ENCODE assay signal across 8 mouse cellular contexts in genomic region chr10:81389373-81389772, GRCm38 (mm10). TPM values are rescaled to one million over a fixed set of nuclear protein-coding genes. Genes with fewer than 3 reads are reported as not detected.
DNase-seq lines count a peak whose midpoint lies in the region; ATAC-seq lines count a peak whose summit lies in the region.

No protein-coding gene starts in this region.

- peak overlapping the region; percentile 50 for H3K27ac ChIP-seq in liver, embryonic 13.5 days
- no peak overlapping the region for H3K27ac ChIP-seq in liver, embryonic 11.5 days (ENCODE audit: low read depth, low read length)
- peak overlapping the region; percentile 22; the same call in 1 of the 2 replicates for H3K27ac ChIP-seq in embryonic facial prominence, embryonic 13.5 days
- H3K27ac ChIP-seq in macrophage = peak overlapping the region; percentile 41

- H3K9ac ChIP-seq in liver, embryonic 13.5 days = peak overlapping the region; percentile 41; the same call in 1 of the 2 replicates
- no peak overlapping the region for H3K9ac ChIP-seq in liver, embryonic 11.5 days (ENCODE audit: low read depth, low read length)
- 0 out of 2 replicates have a peak overlapping the region, but pooled peaks have one; percentile 32 for H3K9ac ChIP-seq in embryonic facial prominence, embryonic 13.5 days

- peaks cover 38% of the 10 kb centered on the region for H3K36me3 ChIP-seq in liver, embryonic 13.5 days
- peaks cover 25% of the 10 kb centered on the region for H3K36me3 ChIP-seq in liver, embryonic 11.5 days (ENCODE audit: control insufficient read depth, insufficient read depth, low read length)
- H3K36me3 ChIP-seq in embryonic facial prominence, embryonic 13.5 days = peaks cover 43% of the 10 kb centered on the region
- peaks cover 22% of the 10 kb centered on the region; the same call in 1 of the 2 replicates for H3K36me3 ChIP-seq in macrophage (ENCODE audit: inconsistent target)

- H3K4me2 ChIP-seq in liver, embryonic 13.5 days = no peak overlapping the region
- H3K4me2 ChIP-seq in liver, embryonic 11.5 days = no peak overlapping the region
- H3K4me2 ChIP-seq in embryonic facial prominence, embryonic 13.5 days = no peak overlapping the region

- peaks cover 32% of the 10 kb centered on the region for H3K79me2 ChIP-seq in macrophage (ENCODE audit: inconsistent target)

- DNase-seq in cerebellum, postnatal 10 days = peak; percentile 48 to 59
- no peak for DNase-seq in cerebellum, adult 9-11 months
- no peak for DNase-seq in liver, embryonic 13.5 days
- no peak for DNase-seq in liver, embryonic 11.5 days (ENCODE audit: low spot score)
- no peak for DNase-seq in embryo, embryonic 11 days
- DNase-seq in left cerebral cortex, adult 11 months (ENCODE audit: low spot score) = no peak

- H3K4me1 ChIP-seq in liver, embryonic 13.5 days (replicated peaks) = peaks cover 61% of the 10 kb centered on the region
- H3K4me1 ChIP-seq in liver, embryonic 11.5 days (replicated peaks; ENCODE audit: control insufficient read depth, insufficient read depth, low read length) = peaks cover 40% of the 10 kb centered on the region
- peaks cover 27% of the 10 kb centered on the region for H3K4me1 ChIP-seq in embryonic facial prominence, embryonic 13.5 days

- no peak overlapping the region for H3K4me3 ChIP-seq in liver, embryonic 13.5 days (replicated peaks)
- no peak overlapping the region for H3K4me3 ChIP-seq in liver, embryonic 11.5 days (ENCODE audit: low read depth, low read length)
- no peak overlapping the region for H3K4me3 ChIP-seq in embryonic facial prominence, embryonic 13.5 days
- H3K4me3 ChIP-seq in macrophage (ENCODE audit: inconsistent target) = no peak overlapping the region

- H3K9me3 ChIP-seq in liver, embryonic 13.5 days (replicated peaks) = no peaks in the 10 kb centered on the region
- no peaks in the 10 kb centered on the region for H3K9me3 ChIP-seq in liver, embryonic 11.5 days (ENCODE audit: control insufficient read depth, low read length)
- no peaks in the 10 kb centered on the region for H3K9me3 ChIP-seq in embryonic facial prominence, embryonic 13.5 days

- WGBS in liver, embryonic 13.5 days (ENCODE audit: insufficient replicate concordance) = 75% methylated on average over 3 of the region's 3 CpGs
- WGBS in liver, embryonic 11.5 days = 69% methylated on average over 3 of the region's 3 CpGs
- 62% methylated on average over 3 of the region's 3 CpGs for WGBS in embryonic facial prominence, embryonic 13.5 days
- WGBS in macrophage (ENCODE audit: missing documents) = 71% methylated on average over 3 of the region's 3 CpGs

- no peak for ATAC-seq in liver, embryonic 13.5 days (ENCODE audit: low read depth)
- no peak for ATAC-seq in liver, embryonic 11.5 days (replicated peaks; ENCODE audit: low FRiP score)
- no peak for ATAC-seq in embryonic facial prominence, embryonic 13.5 days (ENCODE audit: insufficient number of reproducible peaks, insufficient read depth, low FRiP score, low TSS enrichment, low read depth)

- H3K27me3 ChIP-seq in liver, embryonic 13.5 days = no peaks in the 10 kb centered on the region
- H3K27me3 ChIP-seq in liver, embryonic 11.5 days (replicated peaks; ENCODE audit: control insufficient read depth, insufficient read depth, low read length) = no peaks in the 10 kb centered on the region
- no peaks in the 10 kb centered on the region for H3K27me3 ChIP-seq in embryonic facial prominence, embryonic 13.5 days

RNA-seq across cellular contexts. Expression of gene Gm48552, which starts 0.6 kb away (rescaled TPM):
- 0.93 TPM in 1 of 2 replicates, not detected in the other for polyA plus RNA-seq in liver, embryonic 13.5 days (2015; fragmentation: Nextera tagmentation; extraction: Ambion mirVana)
- polyA plus RNA-seq in liver, embryonic 11.5 days (2014; fragmentation: Nextera tagmentation; extraction: Ambion mirVana) = 0.62 and 0.67 TPM in 2 replicates
- polyA plus RNA-seq in embryonic facial prominence, embryonic 13.5 days (2015; fragmentation: Nextera tagmentation; extraction: Ambion mirVana) = 1.2 and 1.5 TPM in 2 replicates
- total RNA-seq in macrophage (2018; cell fraction: chromatin; rRNA removed) = 1 to 10 TPM in 17 of 26 experiments, not detected in 9; 1.1 to 5.7 (median 2.3) TPM
- total RNA-seq in macrophage (2018; cell fraction: cytosol; rRNA removed) = 1 to 10 TPM in 1 of 26 experiments, under 1 TPM in 7, not detected in 18; 0.22 to 1.1 (median 0.36) TPM
- total RNA-seq in macrophage (2018; cell fraction: nucleus; rRNA removed) = 1 to 10 TPM in 9 of 26 experiments, under 1 TPM in 1, not detected in 16; 0.63 to 8.6 (median 2.8) TPM
- polyA plus RNA-seq in macrophage (2018) = 0.57 TPM in 1 of 3 replicates, not detected in the others

RNA-seq across cellular contexts. Expression of gene Smim24, which starts 3.5 kb away (rescaled TPM):
- 1.8 TPM in 2 replicates for polyA plus RNA-seq in liver, embryonic 13.5 days (2015; fragmentation: Nextera tagmentation; extraction: Ambion mirVana)
- polyA plus RNA-seq in liver, embryonic 11.5 days (2014; fragmentation: Nextera tagmentation; extraction: Ambion mirVana) = 3.8 and 4.5 TPM in 2 replicates
- 3.1 and 7.1 TPM in 2 replicates for polyA plus RNA-seq in embryonic facial prominence, embryonic 13.5 days (2015; fragmentation: Nextera tagmentation; extraction: Ambion mirVana)
- 1 to 10 TPM in 19 of 26 experiments, under 1 TPM in 2, not detected in 5; 0.62 to 6.3 (median 2.6) TPM for total RNA-seq in macrophage (2018; cell fraction: chromatin; rRNA removed)
- total RNA-seq in macrophage (2018; cell fraction: cytosol; rRNA removed) = 10 to 100 TPM in 25 of 26 experiments, 1 to 10 TPM in 1; 9.7 to 17.7 (median 13.3) TPM
- 10 to 100 TPM in 1 of 26 experiments, 1 to 10 TPM in 25; 1.4 to 11.8 (median 5.5) TPM for total RNA-seq in macrophage (2018; cell fraction: nucleus; rRNA removed)
- polyA plus RNA-seq in macrophage (2018) = 9.6 to 21.8 TPM (median 14.6 TPM) in 3 replicates

RNA-seq across cellular contexts. Expression of gene Gm48551, which starts 5.1 kb away (rescaled TPM):
- polyA plus RNA-seq in liver, embryonic 13.5 days (2015; fragmentation: Nextera tagmentation; extraction: Ambion mirVana) = 0.86 and 0.89 TPM in 2 replicates
- 1.3 and 1.9 TPM in 2 replicates for polyA plus RNA-seq in liver, embryonic 11.5 days (2014; fragmentation: Nextera tagmentation; extraction: Ambion mirVana)
- 4.1 and 5.0 TPM in 2 replicates for polyA plus RNA-seq in embryonic facial prominence, embryonic 13.5 days (2015; fragmentation: Nextera tagmentation; extraction: Ambion mirVana)
- total RNA-seq in macrophage (2018; cell fraction: chromatin; rRNA removed) = 1 to 10 TPM in 22 of 26 experiments, under 1 TPM in 3, not detected in 1; 0.38 to 4.3 (median 2.4) TPM
- 1 to 10 TPM in 1 of 26 experiments, under 1 TPM in 25; 0.15 to 1.2 (median 0.53) TPM for total RNA-seq in macrophage (2018; cell fraction: cytosol; rRNA removed)
- 1 to 10 TPM in 25 of 26 experiments, under 1 TPM in 1; 0.81 to 7.0 (median 2.7) TPM for total RNA-seq in macrophage (2018; cell fraction: nucleus; rRNA removed)
- polyA plus RNA-seq in macrophage (2018) = 0.07 to 1.0 TPM (median 0.46 TPM) in 3 replicates

RNA-seq across cellular contexts. Expression of gene Dohh, which starts 5.1 kb away (rescaled TPM):
- 61.1 and 68.7 TPM in 2 replicates for polyA plus RNA-seq in liver, embryonic 13.5 days (2015; fragmentation: Nextera tagmentation; extraction: Ambion mirVana)
- polyA plus RNA-seq in liver, embryonic 11.5 days (2014; fragmentation: Nextera tagmentation; extraction: Ambion mirVana) = 97.4 and 99.3 TPM in 2 replicates
- 67.8 and 71.8 TPM in 2 replicates for polyA plus RNA-seq in embryonic facial prominence, embryonic 13.5 days (2015; fragmentation: Nextera tagmentation; extraction: Ambion mirVana)
- total RNA-seq in macrophage (2018; cell fraction: chromatin; rRNA removed) = 10 to 100 TPM in 20 of 26 experiments, 1 to 10 TPM in 6; 5.0 to 26.5 (median 14.1) TPM
- 10 to 100 TPM; 21.6 to 41.1 (median 29.6) TPM for total RNA-seq in macrophage (2018; cell fraction: cytosol; rRNA removed)
- 10 to 100 TPM in 24 of 26 experiments, 1 to 10 TPM in 2; 9.0 to 30.8 (median 16.6) TPM for total RNA-seq in macrophage (2018; cell fraction: nucleus; rRNA removed)
- polyA plus RNA-seq in macrophage (2018) = 21.0 to 48.1 TPM (median 32.0 TPM) in 3 replicates

RNA-seq across cellular contexts. Expression of gene Fzr1, which starts 11.1 kb away (rescaled TPM):
- polyA plus RNA-seq in liver, embryonic 13.5 days (2015; fragmentation: Nextera tagmentation; extraction: Ambion mirVana) = 89.5 and 94.1 TPM in 2 replicates
- 74.0 and 75.9 TPM in 2 replicates for polyA plus RNA-seq in liver, embryonic 11.5 days (2014; fragmentation: Nextera tagmentation; extraction: Ambion mirVana)
- polyA plus RNA-seq in embryonic facial prominence, embryonic 13.5 days (2015; fragmentation: Nextera tagmentation; extraction: Ambion mirVana) = 102 and 119 TPM in 2 replicates
- 10 to 100 TPM; 37.1 to 93.5 (median 67.0) TPM for total RNA-seq in macrophage (2018; cell fraction: chromatin; rRNA removed)
- total RNA-seq in macrophage (2018; cell fraction: cytosol; rRNA removed) = 10 to 100 TPM; 14.6 to 29.0 (median 20.0) TPM
- 10 to 100 TPM; 20.2 to 46.0 (median 34.3) TPM for total RNA-seq in macrophage (2018; cell fraction: nucleus; rRNA removed)
- 12.9 to 17.0 TPM (median 15.3 TPM) in 3 replicates for polyA plus RNA-seq in macrophage (2018)

Comparison
In these comparisons a context has a peak if more than half of its experiments do, and no peak if none do; other contexts are left out.
1. DNase-seq: peak in cerebellum, postnatal 10 days (2 of 2); none in cerebellum, adult 9-11 months (single experiment), liver, embryonic 13.5 days (single experiment), liver, embryonic 11.5 days (single experiment), embryo, embryonic 11 days (single experiment) and left cerebral cortex, adult 11 months (single experiment).